Mouse (Mus musculus) limb, embryonic 14.5 days (tissue): Measurements from ENCODE around the gene Rdh13. TPM values are rescaled to one million over a fixed set of nuclear protein-coding genes. Genes with fewer than 3 reads are reported as not detected.

ENCODE experiments used
- ATAC-seq: fragments of 200-750 bp; cut with Nextera tagmentation; 2 replicates; pipeline ENCODE4 v1.8.0; 2017; ENCODE audit warnings: low read depth, moderate number of reproducible peaks, moderate TSS enrichment; ENCODE audit not compliant: low FRiP score
- DNase-seq: peaks from one replicate; pipeline ENCODE4 v3.0.0-alpha.2; 2015; ENCODE audit warnings: low spot score
- H3K27ac ChIP-seq: fragments of 300-500 bp; sonication (generic); replicated peaks from 2 replicates; pipeline ENCODE4 v1.5.1; 2014; ENCODE audit warnings: low read depth, mild to moderate bottlenecking, low read length, moderate library complexity, mixed read lengths
- H3K27me3 ChIP-seq: fragments of 300-500 bp; sonication (generic); 2 replicates; pipeline ENCODE4 v1.6.1; 2014; ENCODE audit warnings: low read length, mixed read lengths; ENCODE audit not compliant: control insufficient read depth, insufficient read depth
- H3K36me3 ChIP-seq: fragments of 300-500 bp; sonication (generic); 2 replicates; pipeline ENCODE4 v1.6.1; 2014; ENCODE audit warnings: mild to moderate bottlenecking, low read length, moderate library complexity, mixed read lengths; ENCODE audit not compliant: control insufficient read depth, insufficient read depth
- H3K4me1 ChIP-seq: fragments of 300-500 bp; sonication (generic); 2 replicates; pipeline ENCODE4 v1.6.1; 2014; ENCODE audit warnings: antibody characterized with exemption, low read length, mixed read lengths; ENCODE audit not compliant: control insufficient read depth, insufficient read depth
- H3K4me2 ChIP-seq: fragments of 300-500 bp; sonication (generic); replicated peaks from 2 replicates; pipeline ENCODE4 v1.6.1; 2014; ENCODE audit warnings: low read depth, mild to moderate bottlenecking, low read length, moderate library complexity; ENCODE audit not compliant: severe bottlenecking
- H3K4me3 ChIP-seq: fragments of 300-500 bp; sonication (generic); replicated peaks from 2 replicates; pipeline ENCODE4 v1.5.1; 2014; ENCODE audit warnings: low read length
- H3K9ac ChIP-seq: fragments of 300-500 bp; sonication (generic); 2 replicates; pipeline ENCODE4 v1.6.1; 2014; ENCODE audit warnings: mild to moderate bottlenecking, low read depth, low read length, moderate library complexity; ENCODE audit not compliant: severe bottlenecking
- H3K9me3 ChIP-seq: fragments of 300-500 bp; sonication (generic); 2 replicates; pipeline ENCODE4 v1.6.1; 2016; ENCODE audit warnings: low read length; ENCODE audit not compliant: control insufficient read depth
- POLR2A ChIP-seq: fragments of 200-500 bp; IDR thresholded peaks from 2 replicates; pipeline ENCODE4 v1.8.0; 2012; ENCODE audit warnings: inconsistent platforms, mild to moderate bottlenecking, moderate library complexity, borderline replicate concordance; ENCODE audit not compliant: insufficient read depth, insufficient read length; ENCODE audit errors: extremely low read depth
- WGBS: fragments of 180-500 bp; shearing (Covaris S2); extraction: QIAGEN DNeasy Blood & Tissue Kit; methylation state at CpG from one replicate; pipeline ENCODE4 v1.1.7; 2014; 5-methylcytosine and 5-hydroxymethylcytosine counted together
- polyA plus RNA-seq, 2 experiments: library from polyadenylated mRNA; depleted of rRNA in 1 of 2; stranded (reverse) in 1 of 2; unstranded in 1 of 2; fragments of >200 nt; fragmentation: Nextera tagmentation in 1 of 2; extraction: Ambion mirVana in 1 of 2; gene quantifications; 2 replicates each; pipeline versions ENCODE4 v1.2.1 to v1.2.3; 2012 to 2014

Gene Rdh13
- polyA plus RNA-seq, 2 experiments, result 21.2 to 23.9 TPM

DNA sequence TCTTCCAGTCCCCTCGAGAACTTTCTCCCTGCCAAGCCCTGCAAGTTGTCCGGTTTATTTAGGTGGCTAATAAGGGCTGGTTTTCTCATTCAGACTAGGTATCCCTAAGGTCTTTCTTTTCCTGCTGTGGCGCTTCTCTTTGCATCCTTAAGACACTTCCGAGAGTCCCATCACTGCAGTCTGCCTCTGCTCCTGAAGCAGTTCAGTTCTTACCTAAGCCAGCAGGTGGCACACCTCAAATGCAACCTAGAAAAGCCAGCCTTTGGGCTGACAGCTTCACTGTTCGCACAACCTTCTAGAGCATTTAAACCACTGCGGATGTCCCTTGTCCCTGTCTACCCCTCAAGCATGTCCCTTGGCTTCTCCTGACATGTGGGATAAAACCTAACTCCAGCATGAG is 34.2 kb upstream of the Rdh13 start:
- TF ChIP-seq POLR2A, result no peak
- H3K9ac ChIP-seq, result no peak overlapping the region
- no peak overlapping the region for H3K27ac ChIP-seq
- WGBS, result 27% methylated on average over 6 of the region's 6 CpGs
- H3K27me3 ChIP-seq, result peaks cover 9% of the 10 kb centered on the region; the same call in 1 of the 2 replicates
- peak overlapping the region; percentile 70; the same call in 1 of the 2 replicates for H3K4me2 ChIP-seq
- DNase-seq, result peak; percentile 53
- ATAC-seq, result no peak
- peaks cover 33% of the 10 kb centered on the region for H3K36me3 ChIP-seq
- H3K9me3 ChIP-seq, result no peaks in the 10 kb centered on the region
- H3K4me1 ChIP-seq, result peaks cover 11% of the 10 kb centered on the region
- no peak overlapping the region for H3K4me3 ChIP-seq

DNA sequence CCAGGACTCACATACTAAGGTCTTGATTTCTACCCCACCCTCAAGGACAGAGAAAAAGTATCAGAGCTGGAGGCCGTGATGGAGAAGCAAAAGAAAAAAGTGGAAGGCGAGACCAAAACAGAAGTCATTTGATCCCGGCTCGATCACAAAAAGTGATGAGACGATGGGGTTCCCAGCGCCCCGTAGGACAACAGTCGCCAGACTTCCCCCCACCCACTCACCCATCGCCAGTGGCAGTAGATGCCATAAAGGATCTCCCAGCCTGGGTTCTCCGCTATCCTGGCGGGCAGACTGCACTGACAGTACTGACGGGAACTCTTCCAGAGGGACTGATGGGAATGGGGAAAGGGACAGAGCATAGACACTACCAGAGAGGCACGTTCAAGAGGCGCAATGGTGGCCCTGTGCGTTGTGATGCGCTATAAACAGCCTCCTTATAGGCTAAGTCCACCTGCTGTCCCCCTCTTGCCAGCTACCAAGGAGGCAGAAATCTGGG is 33.4 kb upstream of the Rdh13 start:
- no peak for TF ChIP-seq POLR2A
- ATAC-seq (no peak), DNase-seq (no peak)
- Histone ChIP-seq H3K9me3 (no peaks in the 10 kb centered on the region), H3K9ac (peak overlapping the region; percentile 44), H3K36me3 (peaks cover 25% of the 10 kb centered on the region), H3K27me3 (peaks cover 11% of the 10 kb centered on the region; the same call in 1 of the 2 replicates), H3K4me3 (peak overlapping the region; percentile 43), H3K27ac (peak overlapping the region; percentile 84), H3K4me1 (peaks cover 11% of the 10 kb centered on the region), H3K4me2 (peak overlapping the region; percentile 70)
- 1% methylated on average over 16 of the region's 16 CpGs for WGBS

DNA sequence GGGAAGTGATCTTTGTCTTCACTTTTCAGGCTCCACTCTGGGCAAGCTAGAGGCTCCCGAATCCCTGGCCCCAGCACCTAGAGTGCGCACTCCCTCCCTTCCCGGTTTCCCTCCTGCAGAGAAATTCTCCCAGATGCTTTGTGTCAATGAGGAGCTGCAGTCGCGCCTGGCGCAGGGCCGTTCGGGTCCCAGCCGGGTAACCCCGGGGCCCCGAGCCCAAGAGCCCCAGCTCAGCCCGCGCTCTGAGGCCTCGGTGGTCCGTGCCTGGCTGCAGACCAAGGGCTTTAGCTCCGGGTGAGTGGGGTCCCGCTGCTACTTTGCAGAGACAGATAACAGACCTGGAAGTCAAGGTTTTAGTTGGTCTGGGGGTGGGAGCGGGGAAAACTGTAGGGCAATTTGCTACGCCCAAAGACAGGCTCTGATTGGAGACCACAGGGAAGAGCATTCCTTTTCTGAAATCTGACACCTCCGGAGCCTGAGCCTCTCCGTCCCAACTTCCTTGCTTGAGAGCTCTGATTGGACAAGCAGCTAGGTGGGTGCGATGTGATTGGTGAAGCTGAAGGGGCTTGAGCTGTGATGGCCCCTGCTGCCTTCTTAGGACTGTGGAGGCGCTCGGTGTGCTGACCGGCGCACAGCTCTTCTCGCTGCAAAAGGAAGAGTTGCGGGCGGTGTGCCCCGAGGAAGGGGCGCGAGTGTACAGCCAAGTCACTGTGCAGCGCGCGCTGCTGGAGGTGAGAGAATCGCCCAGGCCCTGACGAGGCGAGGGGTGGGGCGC is 32.8 kb upstream of the Rdh13 start:
- Histone ChIP-seq H3K27ac (peak overlapping the region; percentile 84), H3K4me3 (peak overlapping the region; percentile 43), H3K9ac (peak overlapping the region; percentile 55), H3K4me2 (peak overlapping the region; percentile 70), H3K4me1 (peaks cover 11% of the 10 kb centered on the region), H3K27me3 (peaks cover 14% of the 10 kb centered on the region; the same call in 1 of the 2 replicates), H3K9me3 (no peaks in the 10 kb centered on the region), H3K36me3 (peaks cover 18% of the 10 kb centered on the region)
- under 1% methylated on average over 39 of the region's 39 CpGs for whole genome bisulfite sequencing
- ATAC-seq, result peak; percentile 96
- peak; percentile 76; the same call in 1 of the 2 replicates for TF ChIP-seq POLR2A
- DNase-seq, result peak; percentile 93

DNA sequence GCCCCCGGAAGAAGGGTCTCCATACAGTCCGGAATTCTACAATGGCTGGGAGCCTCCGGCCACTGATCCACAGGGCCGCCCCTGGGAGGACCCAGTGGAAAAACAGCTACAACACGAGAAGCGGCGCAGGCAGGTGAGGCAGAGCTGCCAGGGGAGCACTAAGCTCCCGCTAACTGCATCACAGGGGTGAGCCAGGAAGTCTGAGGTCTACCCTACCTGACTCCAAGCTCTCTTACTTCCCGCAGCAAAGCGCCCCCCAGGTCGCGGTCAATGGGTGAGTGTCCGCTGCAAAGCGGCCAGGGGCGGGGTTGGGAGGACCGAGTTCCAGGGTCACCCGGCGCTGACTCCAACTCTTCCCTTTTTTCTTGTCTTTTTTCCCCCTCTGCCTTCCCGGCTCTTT is 28.5 kb upstream of the Rdh13 start:
- no peak overlapping the region for H3K27ac ChIP-seq
- H3K27me3 ChIP-seq, result peaks cover 40% of the 10 kb centered on the region
- TF ChIP-seq POLR2A, result no peak
- H3K4me2 ChIP-seq, result no peak overlapping the region
- no peaks in the 10 kb centered on the region for H3K9me3 ChIP-seq
- H3K4me1 ChIP-seq, result peaks cover 12% of the 10 kb centered on the region
- H3K4me3 ChIP-seq, result no peak overlapping the region
- no peak for ATAC-seq
- no peaks in the 10 kb centered on the region for H3K36me3 ChIP-seq
- 13% methylated on average over 18 of the region's 19 CpGs for WGBS
- 0 out of 2 replicates have a peak overlapping the region, but pooled peaks have one; percentile 28 for H3K9ac ChIP-seq
- no peak for DNase-seq

DNA sequence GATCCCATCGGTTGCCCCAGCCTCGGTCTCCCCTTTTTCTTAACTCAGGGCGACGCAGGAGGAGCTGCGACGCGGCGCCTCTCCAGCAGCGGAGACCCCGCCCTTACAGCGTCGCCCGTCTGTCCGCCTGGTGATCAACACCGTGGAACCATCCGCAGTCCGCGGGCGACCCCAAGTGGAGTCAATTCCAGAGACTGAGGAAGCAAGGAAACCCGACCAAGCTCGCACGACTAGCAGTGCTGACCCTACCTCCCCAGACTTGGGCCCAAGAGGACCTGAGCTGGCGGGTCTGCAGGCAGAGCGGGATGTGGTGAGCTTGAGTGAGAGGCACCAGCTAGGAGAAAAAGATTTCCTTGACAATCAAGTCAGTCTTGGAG is 25.7 kb upstream of the Rdh13 start:
- no peak for TF ChIP-seq POLR2A
- peaks cover 40% of the 10 kb centered on the region for H3K27me3 ChIP-seq
- peak; percentile 84 for ATAC-seq
- H3K27ac ChIP-seq, result no peak overlapping the region
- DNase-seq, result peak; percentile 81
- peaks cover 6% of the 10 kb centered on the region; the same call in 1 of the 2 replicates for H3K4me1 ChIP-seq
- peak overlapping the region; percentile 39 for H3K4me3 ChIP-seq
- H3K4me2 ChIP-seq, result peak overlapping the region; percentile 74
- H3K9me3 ChIP-seq, result no peaks in the 10 kb centered on the region
- WGBS, result 1% methylated on average over 24 of the region's 24 CpGs
- no peaks in the 10 kb centered on the region for H3K36me3 ChIP-seq
- peak overlapping the region; percentile 39; the same call in 1 of the 2 replicates for H3K9ac ChIP-seq
